Mouse (Mus musculus) left cerebral cortex, adult 11 months (tissue): ENCODE data around the gene Ibtk.

Experiments
- DNase-seq: peaks from one replicate; pipeline ENCODE4 v3.0.0; 2022; ENCODE audit warnings: low spot score

The Ibtk gene

GRCm38 (mm10) chr9:85701981-85702380 is 47.2 kb downstream of the Ibtk start:
- DNase-seq, result no peak

GRCm38 (mm10) chr9:85695606-85696005 is 53.5 kb downstream of the Ibtk start:
- no peak for DNase-seq

- DNase-seq, result no peak
Observed at GRCm38 (mm10) chr9:85693231-85694116, 55.7 kb downstream of the Ibtk start.

- DNase-seq, result no peak
Observed at GRCm38 (mm10) chr9:85685010-85685409, 64.1 kb downstream of the Ibtk start.

- DNase-seq, result no peak
Observed at GRCm38 (mm10) chr9:85675131-85675905, 73.8 kb downstream of the Ibtk start.

- DNase-seq, result no peak
Observed at GRCm38 (mm10) chr9:85673907-85674481, 75.1 kb downstream of the Ibtk start.

- no peak for DNase-seq
Observed at GRCm38 (mm10) chr9:85671582-85672331, 77.4 kb downstream of the Ibtk start.

- DNase-seq, result peak; percentile 17
Observed at GRCm38 (mm10) chr9:85664316-85664715, 84.8 kb downstream of the Ibtk start.

- no peak for DNase-seq
Observed at GRCm38 (mm10) chr9:85663810-85664209, 85.3 kb downstream of the Ibtk start.

GRCm38 (mm10) chr9:85663091-85663490 is 86.0 kb downstream of the Ibtk start:
- DNase-seq, result no peak

- no peak for DNase-seq
Observed at GRCm38 (mm10) chr9:85653401-85653800, 95.7 kb downstream of the Ibtk start.

- DNase-seq, result no peak
Observed at GRCm38 (mm10) chr9:85638276-85638675, 110.9 kb downstream of the Ibtk start.
